Mouse (Mus musculus) kidney, embryonic 15.5 days (tissue): Measurements from ENCODE around the gene Rgl2. TPM values are rescaled to one million over a fixed set of nuclear protein-coding genes. Genes with fewer than 3 reads are reported as not detected.

ENCODE experiments used
- ATAC-seq: fragments of 200-750 bp; cut with Nextera tagmentation; replicated peaks from 2 replicates; pipeline ENCODE4 v1.8.0; 2017; ENCODE audit warnings: moderate TSS enrichment; ENCODE audit not compliant: low FRiP score
- H3K27ac ChIP-seq: fragments of 300-500 bp; sonication (generic); 2 replicates; pipeline ENCODE4 v1.5.1; 2015; ENCODE audit warnings: mild to moderate bottlenecking, inconsistent platforms
- H3K27me3 ChIP-seq: fragments of 300-500 bp; sonication (generic); 2 replicates; pipeline ENCODE4 v1.6.1; 2015; ENCODE audit warnings: inconsistent platforms
- H3K36me3 ChIP-seq: fragments of 300-500 bp; sonication (generic); 2 replicates; pipeline ENCODE4 v1.6.1; 2015; ENCODE audit warnings: inconsistent platforms
- H3K4me1 ChIP-seq: fragments of 300-500 bp; sonication (generic); 2 replicates; pipeline ENCODE4 v1.6.1; 2015; ENCODE audit warnings: inconsistent platforms
- H3K4me2 ChIP-seq: fragments of 300-500 bp; sonication (generic); 2 replicates; pipeline ENCODE4 v1.6.1; 2015; ENCODE audit warnings: moderate library complexity, mild to moderate bottlenecking, inconsistent platforms
- H3K4me3 ChIP-seq: fragments of 300-500 bp; sonication (generic); replicated peaks from 2 replicates; pipeline ENCODE4 v1.5.1; 2015; ENCODE audit warnings: mild to moderate bottlenecking, inconsistent platforms
- H3K9ac ChIP-seq: fragments of 300-500 bp; sonication (generic); 2 replicates; pipeline ENCODE4 v1.6.1; 2015; ENCODE audit warnings: mild to moderate bottlenecking, inconsistent platforms
- H3K9me3 ChIP-seq: fragments of 300-500 bp; sonication (generic); replicated peaks from 2 replicates; pipeline ENCODE4 v1.6.1; 2016; ENCODE audit warnings: inconsistent platforms
- WGBS: fragments of 180-500 bp; shearing (Covaris S2); methylation state at CpG from one replicate; pipeline ENCODE4 v1.1.7; 2015; ENCODE audit warnings: mixed read lengths; 5-methylcytosine and 5-hydroxymethylcytosine counted together
- polyA plus RNA-seq: library from polyadenylated mRNA; unstranded; fragments of >200 nt; fragmentation: Nextera tagmentation; extraction: Ambion mirVana; gene quantifications from 2 replicates; pipeline ENCODE4 v1.2.1, GENCODE M21; 2015

Gene Rgl2
- polyA plus RNA-seq, 1 experiment from 2014 or later = 34.5 TPM

DNA sequence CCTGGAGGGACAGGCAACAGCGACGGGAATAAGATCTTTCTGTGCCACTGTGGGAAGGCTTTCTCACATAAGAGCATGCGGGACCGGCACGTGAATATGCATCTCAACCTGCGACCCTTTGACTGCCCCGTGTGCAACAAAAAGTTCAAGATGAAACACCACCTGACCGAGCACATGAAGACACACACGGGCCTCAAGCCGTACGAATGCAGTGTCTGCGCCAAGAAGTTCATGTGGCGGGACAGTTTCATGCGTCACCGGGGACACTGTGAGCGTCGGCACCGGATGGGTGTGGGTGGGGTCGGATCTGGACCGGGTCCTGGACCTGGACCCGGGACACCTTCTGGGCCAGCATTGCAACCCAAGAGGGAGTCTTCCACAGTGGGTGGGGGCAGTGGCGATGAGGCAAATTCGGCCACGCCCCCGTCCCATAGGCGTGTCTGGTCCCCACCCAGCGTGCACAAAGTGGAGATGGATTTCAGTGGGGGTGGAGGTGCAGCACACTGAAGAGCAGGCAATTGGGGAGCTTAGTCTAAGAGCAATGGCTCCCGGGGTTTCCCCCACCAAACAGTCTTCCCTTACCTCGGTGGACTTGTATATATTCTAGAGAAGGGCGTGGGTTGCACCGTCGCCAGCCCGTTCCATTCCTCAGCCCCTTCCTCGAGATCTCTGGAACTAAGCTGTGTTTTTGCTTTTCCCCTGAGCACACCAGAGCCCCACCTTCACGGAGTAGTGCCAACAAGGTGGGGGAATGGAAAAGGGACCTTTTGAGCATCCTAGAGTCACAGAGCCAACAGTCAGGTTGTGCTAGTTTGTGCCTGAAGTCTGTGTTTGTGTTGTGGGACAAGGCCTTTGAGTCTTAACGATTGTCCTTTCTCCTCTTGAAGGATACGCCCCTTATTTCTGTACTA, 10.8 kb upstream of the Rgl2 start:
- ATAC-seq = no peak
- no peaks in the 10 kb centered on the region for H3K27me3 ChIP-seq
- H3K4me3 ChIP-seq = peak overlapping the region; percentile 75
- peak overlapping the region; percentile 76; the same call in 1 of the 2 replicates for H3K9ac ChIP-seq
- H3K9me3 ChIP-seq = no peaks in the 10 kb centered on the region
- peaks cover 27% of the 10 kb centered on the region for H3K36me3 ChIP-seq
- peak overlapping the region; percentile 83 for H3K27ac ChIP-seq
- 61% methylated on average over 37 of the region's 37 CpGs for WGBS
- H3K4me1 ChIP-seq = peaks cover 62% of the 10 kb centered on the region
- H3K4me2 ChIP-seq = peak overlapping the region; percentile 99

DNA sequence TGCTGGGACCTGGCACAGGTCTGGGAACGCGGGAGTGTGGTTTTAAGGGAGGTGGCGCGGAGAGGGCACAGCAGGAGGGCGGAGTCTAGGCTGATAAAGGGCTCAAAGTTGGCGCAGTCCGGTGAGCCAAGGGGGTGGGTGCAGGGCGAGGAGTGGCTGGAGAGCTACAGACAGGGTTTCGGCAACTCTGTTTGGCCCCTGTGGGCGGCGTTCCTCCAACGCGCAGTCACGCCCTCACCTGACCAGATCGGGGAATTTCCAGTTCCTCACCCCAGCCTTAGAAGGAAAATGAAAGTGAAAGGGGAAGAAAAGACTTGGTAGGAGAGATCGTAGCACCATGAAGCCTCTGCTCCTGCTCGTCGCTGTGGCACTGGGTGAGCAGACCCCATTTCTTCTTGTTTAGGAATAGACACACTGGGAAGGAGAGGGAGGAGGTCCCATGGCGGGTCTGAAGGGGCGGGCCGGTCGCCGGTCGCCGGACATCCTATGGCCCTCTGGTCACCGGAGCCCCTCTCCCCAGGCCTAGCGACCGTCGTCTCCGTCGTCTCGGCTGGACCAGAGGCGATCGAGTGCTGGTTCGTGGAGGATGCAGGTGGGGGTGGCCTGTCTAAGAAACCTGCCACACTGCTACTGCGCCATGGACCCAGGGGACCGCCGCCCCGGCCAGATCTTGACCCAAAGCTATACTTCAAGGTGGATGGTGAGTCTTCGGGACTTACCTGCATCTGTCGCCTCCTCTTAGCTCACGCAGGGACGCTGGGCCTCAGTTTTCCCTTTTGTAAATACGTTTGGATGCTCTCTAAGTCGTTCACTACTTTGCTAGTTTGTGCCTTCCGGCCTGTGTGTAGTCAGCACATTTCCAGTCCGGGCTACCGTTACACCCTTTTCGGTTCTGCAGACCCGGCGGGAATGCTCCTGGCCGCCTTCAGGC, 9.7 kb upstream of the Rgl2 start:
- ATAC-seq = no peak
- Histone ChIP-seq H3K4me3 (peak overlapping the region; percentile 75), H3K4me1 (peaks cover 62% of the 10 kb centered on the region), H3K27ac (peak overlapping the region; percentile 83), H3K4me2 (peak overlapping the region; percentile 99), H3K27me3 (no peaks in the 10 kb centered on the region), H3K9ac (peak overlapping the region; percentile 76), H3K36me3 (peaks cover 16% of the 10 kb centered on the region), H3K9me3 (no peaks in the 10 kb centered on the region)
- under 1% methylated on average over 52 of the region's 52 CpGs for WGBS

DNA sequence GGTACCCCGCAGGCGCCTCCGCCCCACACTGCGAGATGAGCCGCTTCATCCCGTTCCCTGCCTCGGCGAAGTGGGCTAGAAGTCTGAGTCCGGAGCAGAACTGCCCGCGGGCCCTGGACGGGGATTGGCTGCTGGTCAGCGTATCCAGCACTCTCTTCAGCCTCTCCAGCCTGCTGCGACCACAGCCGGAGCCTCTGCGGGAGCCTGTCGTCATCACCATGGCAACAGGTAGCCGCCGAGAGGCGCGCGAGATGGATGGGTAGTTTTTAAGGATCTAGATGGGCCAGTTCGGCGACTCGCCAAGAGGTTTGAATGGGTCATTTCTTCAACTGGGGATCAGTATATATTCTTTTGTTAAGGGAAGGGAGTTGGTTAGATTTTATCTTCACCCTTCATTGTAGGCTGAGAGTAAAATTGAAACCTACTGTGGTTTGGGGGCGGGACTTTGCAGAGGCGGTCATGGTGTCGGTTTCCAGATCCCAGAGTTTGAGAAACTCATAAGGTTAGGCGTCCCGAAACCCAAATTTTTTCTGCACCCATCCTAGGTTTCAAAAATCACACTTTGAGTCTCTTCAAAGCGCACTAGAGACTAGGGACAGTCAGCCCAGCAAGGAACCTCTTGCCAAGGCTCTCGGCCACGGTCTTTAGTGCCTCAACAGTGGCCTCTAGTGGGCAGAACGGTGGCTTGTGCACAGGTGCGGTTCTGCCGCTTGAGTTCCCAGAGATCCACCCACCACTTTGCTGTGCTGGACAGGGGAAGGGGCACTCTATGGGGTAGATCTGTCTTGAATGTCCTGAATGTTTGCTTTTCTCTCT, 8.9 kb upstream of the Rgl2 start:
- Histone ChIP-seq H3K4me1 (peaks cover 54% of the 10 kb centered on the region), H3K27me3 (no peaks in the 10 kb centered on the region), H3K36me3 (peaks cover 11% of the 10 kb centered on the region), H3K9me3 (no peaks in the 10 kb centered on the region), H3K4me2 (peak overlapping the region; percentile 99), H3K4me3 (peak overlapping the region; percentile 75), H3K9ac (peak overlapping the region; percentile 76), H3K27ac (peak overlapping the region; percentile 83)
- ATAC-seq = peak; percentile 55
- under 1% methylated on average over 36 of the region's 36 CpGs for WGBS

DNA sequence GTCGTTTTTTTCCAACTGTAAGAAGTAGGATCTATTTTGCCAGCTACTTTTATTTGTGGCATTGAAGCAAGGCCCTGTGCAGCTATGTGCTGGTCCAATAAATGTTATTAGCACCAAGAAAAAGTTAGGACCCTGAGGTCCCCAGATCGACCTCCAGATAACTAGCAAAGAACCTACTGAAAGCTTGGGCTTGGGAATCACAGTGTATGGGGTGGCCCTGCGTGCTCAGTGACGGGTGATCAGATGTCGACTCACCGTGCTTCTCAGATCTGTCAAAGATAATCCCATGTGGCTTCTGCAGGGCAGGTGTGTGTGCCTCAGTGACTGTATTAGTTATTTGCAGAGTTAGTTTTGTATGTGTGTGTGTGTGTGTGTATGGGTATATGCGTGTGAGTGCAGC, 8.0 kb upstream of the Rgl2 start:
- Histone ChIP-seq H3K4me3 (peak overlapping the region; percentile 75; the same call in 1 of the 2 replicates), H3K4me1 (peaks cover 52% of the 10 kb centered on the region), H3K27me3 (no peaks in the 10 kb centered on the region), H3K4me2 (peak overlapping the region; percentile 99), H3K36me3 (peaks cover 17% of the 10 kb centered on the region), H3K9me3 (no peaks in the 10 kb centered on the region), H3K9ac (no peak overlapping the region), H3K27ac (no peak overlapping the region)
- WGBS = 81% methylated on average over 7 of the region's 7 CpGs
- no peak for ATAC-seq

- Histone ChIP-seq H3K4me2 (no peak overlapping the region), H3K4me3 (no peak overlapping the region), H3K27me3 (no peaks in the 10 kb centered on the region), H3K27ac (no peak overlapping the region), H3K9me3 (no peaks in the 10 kb centered on the region), H3K36me3 (peaks cover 13% of the 10 kb centered on the region), H3K4me1 (peaks cover 31% of the 10 kb centered on the region), H3K9ac (no peak overlapping the region)
- ATAC-seq = no peak
- 89% methylated on average over 10 of the region's 10 CpGs for WGBS
These were observed 4.6 kb upstream of the Rgl2 start for GRCm38 (mm10) chr17:33924577-33925283.

- peaks cover 13% of the 10 kb centered on the region for H3K36me3 ChIP-seq
- WGBS = 85% methylated on average over 21 of the region's 21 CpGs
- ATAC-seq = no peak
- H3K9me3 ChIP-seq = no peaks in the 10 kb centered on the region
- no peaks in the 10 kb centered on the region for H3K27me3 ChIP-seq
- peaks cover 25% of the 10 kb centered on the region for H3K4me1 ChIP-seq
- no peak overlapping the region for H3K4me2 ChIP-seq
- H3K9ac ChIP-seq = no peak overlapping the region
- H3K27ac ChIP-seq = no peak overlapping the region
- H3K4me3 ChIP-seq = no peak overlapping the region
These were observed 3.8 kb upstream of the Rgl2 start for GRCm38 (mm10) chr17:33925406-33926116.

DNA sequence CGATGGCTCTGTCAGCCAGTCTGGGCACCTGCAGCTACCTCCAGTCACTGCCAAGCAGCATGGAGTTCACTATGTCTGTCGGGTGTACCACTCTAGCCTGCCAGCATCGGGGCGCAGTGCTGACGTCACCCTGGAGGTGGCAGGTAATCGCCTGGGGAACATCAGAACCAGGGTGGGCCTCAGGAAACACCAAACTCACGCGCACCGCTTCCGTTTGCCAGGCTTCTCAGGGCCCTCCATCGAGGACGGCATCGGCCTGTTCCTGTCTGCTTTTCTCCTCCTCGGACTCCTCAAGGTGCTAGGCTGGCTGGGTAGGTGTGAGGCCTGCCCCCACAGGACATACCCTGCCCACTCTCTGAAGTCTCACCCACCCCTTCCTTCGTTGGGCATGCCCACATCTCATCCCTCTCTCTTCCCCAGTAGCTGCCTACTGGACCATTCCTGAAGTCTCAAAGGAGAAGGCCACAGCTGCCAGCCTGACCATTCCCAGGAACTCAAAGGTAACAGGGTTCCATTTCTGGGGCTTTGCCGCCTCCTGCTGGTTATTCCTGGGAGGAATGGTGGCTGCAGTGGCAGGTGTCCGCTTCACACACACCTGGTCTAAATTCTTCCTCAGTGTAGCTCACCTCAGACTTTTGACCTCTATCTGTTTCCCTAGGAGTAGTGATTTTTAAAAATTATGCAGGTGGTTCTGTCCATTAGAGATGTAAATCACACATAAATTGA, 3.0 kb upstream of the Rgl2 start:
- H3K9ac ChIP-seq = no peak overlapping the region
- no peak overlapping the region for H3K4me2 ChIP-seq
- no peak overlapping the region for H3K27ac ChIP-seq
- no peaks in the 10 kb centered on the region for H3K27me3 ChIP-seq
- H3K4me1 ChIP-seq = peaks cover 26% of the 10 kb centered on the region
- no peak for ATAC-seq
- 79% methylated on average over 17 of the region's 17 CpGs for WGBS
- H3K9me3 ChIP-seq = no peaks in the 10 kb centered on the region
- no peak overlapping the region for H3K4me3 ChIP-seq
- H3K36me3 ChIP-seq = peaks cover 13% of the 10 kb centered on the region

DNA sequence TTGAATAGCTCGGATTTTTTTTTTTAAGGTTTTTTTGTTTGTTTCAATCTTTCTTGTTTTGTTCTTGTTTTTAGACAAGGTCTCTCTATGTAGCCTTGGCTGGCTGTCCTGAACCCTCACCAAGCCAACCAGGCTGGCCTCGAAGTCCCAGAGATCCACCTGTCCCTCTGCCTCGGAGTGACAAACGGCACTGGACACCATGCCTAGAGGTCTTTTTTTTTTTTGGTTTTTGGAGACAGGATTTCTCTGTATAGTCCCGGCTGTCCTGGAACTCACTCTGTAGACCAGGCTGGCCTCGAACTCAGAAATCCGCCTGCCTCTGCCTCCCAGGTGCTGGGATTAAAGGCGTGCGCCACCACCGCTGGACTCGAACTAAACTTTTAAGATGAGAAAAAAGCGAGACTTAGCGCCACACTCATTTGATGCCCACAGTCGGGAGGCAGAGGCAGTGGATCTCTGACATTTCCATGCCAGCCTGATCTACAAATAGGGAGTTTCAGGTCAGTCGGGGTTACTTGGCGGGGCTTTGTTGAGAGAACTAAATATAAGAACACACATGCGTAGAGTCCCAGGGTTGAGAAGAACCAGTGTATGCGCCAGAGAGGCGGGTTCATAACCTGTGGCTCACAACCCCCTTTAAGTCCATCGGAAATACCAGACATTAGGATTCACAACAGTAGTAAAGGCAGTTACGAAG, 944 bp upstream of the Rgl2 start:
- Histone ChIP-seq H3K9ac (peak overlapping the region; percentile 90), H3K9me3 (no peaks in the 10 kb centered on the region), H3K4me3 (peak overlapping the region; percentile 87), H3K27ac (no peak overlapping the region), H3K4me1 (peaks cover 24% of the 10 kb centered on the region), H3K27me3 (no peaks in the 10 kb centered on the region), H3K36me3 (peaks cover 28% of the 10 kb centered on the region), H3K4me2 (peak overlapping the region; percentile 99)
- no peak for ATAC-seq
- WGBS = 61% methylated on average over 21 of the region's 21 CpGs

- peak overlapping the region; percentile 99 for H3K4me2 ChIP-seq
- H3K27ac ChIP-seq = peak overlapping the region; percentile 98
- no peaks in the 10 kb centered on the region for H3K9me3 ChIP-seq
- peak overlapping the region; percentile 90 for H3K9ac ChIP-seq
- peak; percentile 16; the same call in 1 of the 2 replicates for ATAC-seq
- peaks cover 24% of the 10 kb centered on the region for H3K4me1 ChIP-seq
- H3K27me3 ChIP-seq = no peaks in the 10 kb centered on the region
- peaks cover 36% of the 10 kb centered on the region for H3K36me3 ChIP-seq
- under 1% methylated on average over 45 of the region's 45 CpGs for WGBS
- H3K4me3 ChIP-seq = peak overlapping the region; percentile 87
These were observed 1.2 kb downstream of the Rgl2 start for GRCm38 (mm10) chr17:33930280-33931158.
